Mouse (Mus musculus) granulocyte monocyte progenitor cell, adult 5-6 weeks (primary cell): ENCODE results near the gene Plekha1. TPM values are rescaled to one million over a fixed set of nuclear protein-coding genes. Genes with fewer than 3 reads are reported as not detected.

Experiments
- ATAC-seq: replicated peaks from 2 replicates; pipeline ENCODE4 v1.8.0; 2016; ENCODE audit warnings: mild to moderate bottlenecking, moderate TSS enrichment, inconsistent platforms; ENCODE audit not compliant: poor library complexity, severe bottlenecking
- total RNA-seq, 2 experiments: library from RNA; stranded (forward) in 1 of 2; stranded (reverse) in 1 of 2; fragments of 200-712, 200-1000 nt in 1 of 2; fragments of >200 nt in 1 of 2; fragmentation: Nextera tagmentation in 1 of 2; gene quantifications; 2 replicates each; pipeline ENCODE4 v1.2.3; 2014 to 2017

Gene Plekha1
- total RNA-seq, 2 experiments from 2014 or later = 17.4 to 21.4 TPM

GRCm38 (mm10) chr7:130949331-130949751 lies 83.8 kb downstream of the Plekha1 start:
- no peak for ATAC-seq

GRCm38 (mm10) chr7:130950482-130950881 lies 84.9 kb downstream of the Plekha1 start:
- ATAC-seq = no peak

GRCm38 (mm10) chr7:130951004-130951403 lies 85.4 kb downstream of the Plekha1 start:
- no peak for ATAC-seq

- ATAC-seq = no peak
These were observed 87.8 kb downstream of the Plekha1 start for GRCm38 (mm10) chr7:130953376-130953775.

GRCm38 (mm10) chr7:130954177-130954601 lies 88.6 kb downstream of the Plekha1 start:
- no peak for ATAC-seq

GRCm38 (mm10) chr7:130958551-130958950 lies 93.0 kb downstream of the Plekha1 start:
- ATAC-seq = no peak

GRCm38 (mm10) chr7:130959868-130960267 lies 94.3 kb downstream of the Plekha1 start:
- ATAC-seq = no peak

GRCm38 (mm10) chr7:130961429-130961828 lies 95.9 kb downstream of the Plekha1 start:
- ATAC-seq = no peak

Other genes with a start within 250 kb of the Plekha1 start
- gene Btbd16, start 91.7 kb upstream of the Plekha1 start, total RNA-seq (2014; fragmentation: Nextera tagmentation) = 1.1 TPM in 1 of 2 replicates, not detected in the other
- 0.47 TPM in 1 of 2 replicates, not detected in the other for gene Btbd16, start 91.7 kb upstream of the Plekha1 start, total RNA-seq (2017)
- gene Htra1, start 70.4 kb downstream of the Plekha1 start, total RNA-seq (2014; fragmentation: Nextera tagmentation) = not detected in 2 replicates
- not detected in 2 replicates for gene Htra1, start 70.4 kb downstream of the Plekha1 start, total RNA-seq (2017)
- not detected in 2 replicates for gene Dmbt1, start 166.3 kb downstream of the Plekha1 start, total RNA-seq (2014; fragmentation: Nextera tagmentation)
- gene Dmbt1, start 166.3 kb downstream of the Plekha1 start, total RNA-seq (2017) = not detected in 2 replicates